Mouse (Mus musculus) limb, embryonic 13.5 days (tissue): ENCODE measurements at regions not wholly inside any gene's neighbourhood (a gene's known extent, or its start where the extent isn't known, plus 50 kb on each side); places are given as distances from the start of the nearest gene placed in this dataset.
"Not testable (repeated sequence)": the region's sequence is repeated elsewhere in the genome, so short reads cannot be mapped to it uniquely, and the experiment has no call there.

Experiments
- ATAC-seq: fragments of 200-750 bp; cut with Nextera tagmentation; 2 replicates; pipeline ENCODE4 v1.8.0; 2017; ENCODE audit warnings: low read depth, moderate number of reproducible peaks, moderate TSS enrichment; ENCODE audit not compliant: low FRiP score
- H3K27ac ChIP-seq: fragments of 300-500 bp; sonication (generic); 2 replicates; pipeline ENCODE4 v1.5.1; 2015; ENCODE audit warnings: inconsistent platforms, mild to moderate bottlenecking, moderate library complexity
- H3K27me3 ChIP-seq: fragments of 300-500 bp; sonication (generic); 2 replicates; pipeline ENCODE4 v1.6.1; 2015; ENCODE audit warnings: mild to moderate bottlenecking, inconsistent platforms
- H3K36me3 ChIP-seq: fragments of 300-500 bp; sonication (generic); 2 replicates; pipeline ENCODE4 v1.6.1; 2015; ENCODE audit warnings: inconsistent platforms, mild to moderate bottlenecking, moderate library complexity
- H3K4me1 ChIP-seq: fragments of 300-500 bp; sonication (generic); 2 replicates; pipeline ENCODE4 v1.6.1; 2015; ENCODE audit warnings: inconsistent platforms
- H3K4me2 ChIP-seq: fragments of 300-500 bp; sonication (generic); replicated peaks from 2 replicates; pipeline ENCODE4 v1.6.1; 2015; ENCODE audit warnings: inconsistent platforms, mild to moderate bottlenecking, moderate library complexity
- H3K4me3 ChIP-seq: fragments of 300-500 bp; sonication (generic); 2 replicates; pipeline ENCODE4 v1.5.1; 2015; ENCODE audit warnings: moderate library complexity, mild to moderate bottlenecking, inconsistent platforms
- H3K9ac ChIP-seq: fragments of 300-500 bp; sonication (generic); 2 replicates; pipeline ENCODE4 v1.6.1; 2015; ENCODE audit warnings: mild to moderate bottlenecking, inconsistent platforms
- H3K9me3 ChIP-seq: fragments of 300-500 bp; sonication (generic); 2 replicates; pipeline ENCODE4 v1.6.1; 2016; ENCODE audit warnings: inconsistent platforms
- WGBS: fragments of 180-500 bp; shearing (Covaris S2); methylation state at CpG from one replicate; pipeline ENCODE4 v1.1.7; 2015; 5-methylcytosine and 5-hydroxymethylcytosine counted together

DNA sequence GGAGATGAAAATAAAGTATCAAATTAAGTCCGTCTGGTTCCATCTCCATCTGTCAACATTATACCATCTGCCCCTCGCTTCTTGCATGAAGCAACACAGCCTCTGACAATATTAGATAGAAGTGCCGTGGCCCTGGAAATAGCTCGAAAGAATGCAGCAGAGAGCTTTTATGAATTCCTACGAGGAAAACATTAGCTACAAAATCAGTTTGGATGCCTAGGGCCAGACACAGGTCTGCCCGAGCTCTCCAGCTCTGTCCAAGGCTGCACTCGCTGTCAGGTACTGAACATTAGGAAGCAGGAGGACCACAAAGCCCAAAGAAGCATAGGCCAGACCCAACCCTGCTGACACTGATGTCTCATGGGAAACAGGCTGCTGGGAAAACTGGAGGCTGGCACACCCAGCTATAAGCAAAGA is 192.3 kb downstream of the Tcp10c start:
- no peaks in the 10 kb centered on the region for H3K36me3 ChIP-seq
- no peak overlapping the region for H3K4me2 ChIP-seq
- no peak for ATAC-seq
- H3K27ac ChIP-seq = no peak overlapping the region
- WGBS = 78% methylated on average over 7 of the region's 7 CpGs
- H3K9me3 ChIP-seq = peaks cover 76% of the 10 kb centered on the region
- no peak overlapping the region for H3K4me3 ChIP-seq
- no peaks in the 10 kb centered on the region; the same call in 1 of the 2 replicates for H3K4me1 ChIP-seq
- H3K9ac ChIP-seq = no peak overlapping the region
- no peaks in the 10 kb centered on the region for H3K27me3 ChIP-seq

DNA sequence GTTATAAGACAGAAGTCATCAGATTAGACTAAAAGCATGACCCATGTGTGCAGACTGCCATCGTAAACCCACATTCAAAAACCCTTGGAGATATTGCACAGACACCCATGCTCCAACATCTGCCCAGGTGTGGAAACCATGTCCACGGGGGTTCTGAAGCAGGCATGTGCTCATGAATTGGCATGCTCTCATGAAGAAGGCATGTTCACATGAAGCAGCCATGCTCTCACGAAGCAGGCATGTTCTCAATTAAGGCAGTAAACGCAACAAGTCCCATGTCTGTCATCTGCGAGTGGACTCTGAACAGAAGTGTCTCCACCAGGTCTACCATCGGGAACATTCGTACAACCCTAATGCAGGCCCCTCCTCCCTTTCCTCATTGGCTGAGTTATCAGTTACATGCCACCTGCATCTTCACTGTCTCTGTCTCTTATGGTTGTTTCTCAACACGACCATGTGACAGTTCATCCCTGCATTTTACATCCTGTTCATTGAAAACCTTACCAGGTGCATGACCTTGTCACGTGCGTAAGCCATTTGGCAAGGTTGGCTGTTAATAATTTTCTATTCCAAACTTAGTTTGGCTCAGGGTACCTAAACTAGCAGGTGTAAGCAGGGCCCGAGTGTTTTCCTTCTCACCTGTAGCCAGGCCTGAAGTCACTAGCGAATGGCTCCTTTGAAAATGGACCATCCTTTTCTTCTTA is 193.4 kb downstream of the Tcp10c start:
- peaks cover 83% of the 10 kb centered on the region for H3K9me3 ChIP-seq
- no peak for ATAC-seq
- H3K4me3 ChIP-seq = no peak overlapping the region
- H3K4me2 ChIP-seq = no peak overlapping the region
- no peak overlapping the region for H3K27ac ChIP-seq
- H3K9ac ChIP-seq = no peak overlapping the region
- WGBS = 63% methylated on average over 12 of the region's 12 CpGs
- no peaks in the 10 kb centered on the region for H3K27me3 ChIP-seq
- no peaks in the 10 kb centered on the region for H3K4me1 ChIP-seq
- H3K36me3 ChIP-seq = no peaks in the 10 kb centered on the region

DNA sequence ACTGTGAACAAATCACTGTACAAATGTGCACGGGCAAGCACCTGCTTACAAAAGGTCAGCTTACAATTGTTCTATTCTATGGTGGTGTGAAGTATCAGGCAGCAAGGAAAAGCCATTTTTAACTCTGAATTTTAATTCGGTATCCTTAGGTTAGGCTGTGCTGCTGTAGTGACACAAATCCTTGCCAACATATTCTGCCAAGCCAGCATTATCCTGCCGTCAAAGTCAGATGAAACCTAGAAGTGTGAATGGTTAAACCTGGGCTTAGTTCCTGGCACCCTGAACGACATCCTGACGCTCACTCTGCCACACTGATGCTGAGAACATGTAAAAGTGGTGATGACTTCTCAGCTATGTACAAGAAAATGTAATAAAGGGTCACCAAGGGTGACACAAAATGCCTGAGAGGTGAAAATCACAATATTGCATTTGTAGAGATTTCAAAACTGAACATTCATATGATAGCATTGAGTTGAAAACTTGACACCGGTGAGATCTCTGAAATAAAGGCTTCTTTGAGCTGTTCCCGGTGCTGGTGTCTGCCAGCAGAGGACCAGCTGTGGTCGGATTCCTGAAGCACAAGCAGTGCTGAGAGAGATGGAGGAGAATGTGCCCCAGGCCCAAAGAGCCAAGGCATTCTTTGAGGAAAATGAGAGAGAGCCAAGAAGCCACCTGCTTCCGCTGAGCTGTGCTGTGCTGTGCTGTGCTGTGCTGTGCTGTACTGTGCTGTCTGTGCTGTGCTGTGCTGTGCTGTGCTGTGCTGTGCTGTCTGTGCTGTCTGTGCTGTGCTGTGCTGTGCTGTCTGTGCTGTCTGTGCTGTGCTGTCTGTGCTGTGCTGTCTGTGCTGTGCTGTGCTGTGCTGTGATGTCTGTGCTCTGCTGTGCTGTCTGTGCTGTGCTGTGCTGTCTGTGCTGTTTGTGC is 195.9 kb downstream of the Tcp10c start:
- Histone ChIP-seq H3K4me3 (no peak overlapping the region), H3K4me2 (no peak overlapping the region)

DNA sequence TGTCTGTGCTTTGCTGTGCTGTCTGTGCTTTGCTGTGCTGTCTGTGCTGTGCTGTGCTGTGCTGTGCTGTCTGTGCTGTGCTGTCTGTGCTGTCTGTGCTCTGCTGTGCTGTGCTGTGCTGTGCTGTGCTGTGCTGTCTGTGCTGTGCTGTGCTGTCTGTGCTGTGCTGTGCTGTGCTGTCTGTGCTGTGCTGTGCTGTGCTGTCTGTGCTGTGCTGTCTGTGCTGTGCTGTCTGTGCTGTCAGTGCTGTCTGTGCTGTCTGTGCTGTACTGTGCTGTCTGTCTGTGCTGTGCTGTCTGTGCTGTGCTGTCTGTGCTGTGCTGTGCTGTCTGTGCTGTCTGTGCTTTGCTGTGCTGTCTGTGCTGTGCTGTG is 196.5 kb downstream of the Tcp10c start:
- H3K9me3 ChIP-seq = peaks cover 60% of the 10 kb centered on the region
- H3K27ac ChIP-seq, H3K9ac ChIP-seq, H3K4me3 ChIP-seq, H3K4me1 ChIP-seq, H3K27me3 ChIP-seq, H3K4me2 ChIP-seq, H3K36me3 ChIP-seq: not testable (repeated sequence)
- peak; percentile 46 for ATAC-seq

More for the DNA sequence above, 195.9 kb downstream of the Tcp10c start:
- WGBS = 66% methylated on average over 9 of the region's 9 CpGs
- Histone ChIP-seq H3K4me1 (0 out of 2 replicates have a peak, but pooled peaks cover under 1% of the 10 kb centered on the region), H3K27ac (no peak overlapping the region), H3K9me3 (peaks cover 63% of the 10 kb centered on the region), H3K9ac (no peak overlapping the region), H3K27me3 (no peaks in the 10 kb centered on the region), H3K36me3 (no peaks in the 10 kb centered on the region)
- peak; percentile 73 for ATAC-seq

DNA sequence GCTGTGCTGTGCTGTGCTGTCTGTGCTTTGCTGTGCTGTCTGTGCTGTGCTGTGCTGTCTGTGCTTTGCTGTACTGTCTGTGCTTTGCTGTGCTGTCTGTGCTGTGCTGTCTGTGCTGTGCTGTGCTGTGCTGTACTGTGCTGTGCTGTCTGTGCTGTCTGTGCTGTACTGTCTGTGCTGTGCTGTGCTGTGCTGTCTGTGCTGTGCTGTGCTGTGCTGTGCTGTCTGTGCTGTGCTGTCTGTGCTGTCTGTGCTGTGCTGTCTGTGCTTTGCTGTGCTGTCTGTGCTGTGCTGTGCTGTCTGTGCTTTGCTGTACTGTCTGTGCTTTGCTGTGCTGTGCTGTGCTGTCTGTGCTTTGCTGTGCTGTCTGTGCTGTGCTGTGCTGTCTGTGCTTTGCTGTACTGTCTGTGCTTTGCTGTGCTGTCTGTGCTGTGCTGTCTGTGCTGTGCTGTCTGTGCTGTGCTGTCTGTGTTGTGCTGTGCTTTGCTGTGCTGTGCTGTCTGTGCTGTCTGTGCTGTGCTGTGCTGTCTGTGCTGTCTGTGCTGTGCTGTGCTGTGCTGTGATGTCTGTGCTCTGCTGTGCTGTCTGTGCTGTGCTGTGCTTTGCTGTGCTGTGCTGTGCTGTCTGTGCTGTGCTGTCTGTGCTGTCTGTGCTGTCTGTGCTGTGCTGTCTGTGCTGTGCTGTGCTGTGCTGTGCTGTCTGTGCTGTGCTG is 197.5 kb downstream of the Tcp10c start:
- H3K4me3 ChIP-seq, H3K4me1 ChIP-seq, H3K4me2 ChIP-seq, H3K27ac ChIP-seq, H3K9ac ChIP-seq, H3K36me3 ChIP-seq, H3K27me3 ChIP-seq: not testable (repeated sequence)
- ATAC-seq = peak; percentile 62
- peaks cover 52% of the 10 kb centered on the region for H3K9me3 ChIP-seq

DNA sequence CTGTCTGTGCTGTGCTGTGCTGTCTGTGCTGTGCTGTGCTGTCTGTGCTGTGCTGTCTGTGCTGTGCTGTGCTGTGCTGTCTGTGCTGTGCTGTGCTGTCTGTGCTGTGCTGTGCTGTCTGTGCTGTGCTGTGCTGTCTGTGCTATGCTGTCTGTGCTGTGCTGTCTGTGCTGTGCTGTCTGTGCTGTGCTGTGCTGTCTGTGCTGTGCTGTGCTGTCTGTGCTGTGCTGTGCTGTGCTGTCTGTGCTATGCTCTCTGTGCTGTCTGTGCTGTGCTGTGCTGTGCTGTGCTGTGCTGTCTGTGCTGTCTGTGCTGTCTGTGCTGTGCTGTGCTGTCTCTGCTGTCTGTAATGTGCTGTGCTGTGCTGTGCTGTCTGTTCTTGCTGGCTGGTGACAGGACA is 198.5 kb downstream of the Tcp10c start:
- H3K4me2 ChIP-seq, H3K36me3 ChIP-seq, H3K4me1 ChIP-seq, H3K9ac ChIP-seq, H3K27ac ChIP-seq, H3K4me3 ChIP-seq, H3K27me3 ChIP-seq: not testable (repeated sequence)
- peaks cover 44% of the 10 kb centered on the region for H3K9me3 ChIP-seq
- peak; percentile 55 for ATAC-seq

DNA sequence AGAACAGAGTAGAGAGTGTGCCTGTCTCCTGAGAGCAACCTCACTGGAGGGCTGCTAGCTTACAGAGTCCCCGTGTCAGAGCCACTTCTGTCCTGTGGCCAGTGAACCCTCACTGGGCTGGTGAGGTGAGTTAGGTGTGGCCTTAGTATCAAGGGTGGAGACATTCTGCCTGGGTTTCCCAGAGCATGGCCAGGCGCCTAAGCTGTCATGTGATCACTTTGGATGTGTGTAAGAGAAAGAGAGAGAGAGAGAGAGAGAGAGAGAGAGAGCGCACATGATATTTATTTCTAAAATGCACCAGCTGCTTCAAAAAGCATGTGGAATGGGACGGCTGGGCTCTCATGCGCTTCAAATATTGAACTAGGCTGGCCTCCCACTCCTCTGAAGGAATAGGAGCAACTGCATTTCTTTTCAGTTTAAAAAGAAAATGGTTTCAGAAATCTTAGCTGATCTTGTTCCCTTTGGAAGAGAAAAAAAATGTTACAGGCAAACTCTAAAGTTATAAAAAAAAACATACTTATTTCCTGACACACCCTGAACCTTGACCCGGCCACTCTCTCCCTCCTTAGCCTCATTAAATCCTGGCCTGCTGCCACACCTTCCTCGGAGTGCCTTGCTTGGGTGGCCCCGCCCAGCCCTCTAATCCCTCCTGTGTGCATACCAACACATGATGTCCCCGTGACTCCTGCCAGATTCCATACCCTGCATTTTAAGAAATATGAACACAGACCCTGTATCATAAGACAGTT is 201.1 kb downstream of the Tcp10c start:
- H3K36me3 ChIP-seq, H3K4me1 ChIP-seq, H3K27me3 ChIP-seq, ATAC-seq, H3K4me3 ChIP-seq, H3K27ac ChIP-seq, H3K4me2 ChIP-seq, H3K9ac ChIP-seq: not testable (repeated sequence)
- H3K9me3 ChIP-seq = peaks cover 19% of the 10 kb centered on the region
- 27% methylated on average over 9 of the region's 9 CpGs for WGBS

DNA sequence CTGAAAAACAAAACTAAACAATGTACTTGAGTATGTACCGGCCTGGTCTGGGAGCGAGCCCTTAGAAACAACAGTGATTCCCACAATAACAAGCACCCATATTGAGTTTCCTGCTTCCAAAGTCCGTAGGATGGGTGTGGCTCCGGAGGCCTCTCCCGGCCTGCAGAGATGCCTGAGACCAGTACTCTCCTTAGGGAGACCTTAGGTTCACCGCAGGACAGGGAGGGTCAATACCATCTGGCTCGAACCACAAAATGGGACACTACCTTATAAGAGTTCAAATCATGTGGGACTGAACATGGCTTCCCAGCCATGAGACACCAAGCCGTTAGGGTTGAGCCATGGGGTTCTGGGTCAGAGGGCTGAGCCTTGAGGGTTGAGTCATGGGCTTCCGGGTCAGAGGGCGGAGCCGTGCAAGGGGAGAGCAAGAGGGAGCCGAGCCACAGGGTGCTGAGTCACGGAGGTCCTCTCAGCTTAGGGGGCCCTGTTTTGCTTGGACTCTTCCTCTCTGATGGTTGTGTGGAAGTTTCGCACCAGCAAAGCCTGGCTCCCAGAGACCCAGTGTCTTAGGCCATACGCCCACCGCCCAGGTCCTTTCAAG is 201.8 kb downstream of the Tcp10c start:
- 81% methylated on average over 16 of the region's 16 CpGs for WGBS
- not testable (repeated sequence) for H3K9ac ChIP-seq

DNA sequence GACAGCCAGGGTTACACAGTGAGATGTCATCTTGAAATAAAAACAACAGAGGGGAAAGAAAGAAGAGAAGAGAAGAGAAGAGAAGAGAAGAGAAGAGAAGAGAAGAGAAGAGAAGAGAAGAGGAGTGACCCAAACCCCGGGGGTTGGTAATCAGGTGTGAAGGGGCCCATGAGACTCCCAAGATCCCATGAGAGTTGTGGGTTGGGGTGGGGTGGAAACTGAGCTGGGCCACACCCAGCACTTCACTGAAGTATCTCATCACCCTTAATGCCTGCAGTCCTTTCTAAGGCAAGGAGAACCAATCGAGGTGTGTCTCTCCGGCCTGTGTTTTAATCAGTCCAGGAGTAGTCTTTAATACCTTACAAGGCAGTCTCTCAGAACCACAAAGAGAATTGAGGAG is 201.5 kb upstream of the Afdn start:
- no peak for ATAC-seq
- 62% methylated on average over 3 of the region's 3 CpGs for WGBS
- H3K4me3 ChIP-seq = no peak overlapping the region

More for the DNA sequence above, 201.8 kb downstream of the Tcp10c start:
- H3K9me3 ChIP-seq = peaks cover 15% of the 10 kb centered on the region
- not testable (repeated sequence) for H3K4me2 ChIP-seq, H3K4me3 ChIP-seq, H3K4me1 ChIP-seq, H3K27me3 ChIP-seq, ATAC-seq, H3K27ac ChIP-seq, H3K36me3 ChIP-seq

DNA sequence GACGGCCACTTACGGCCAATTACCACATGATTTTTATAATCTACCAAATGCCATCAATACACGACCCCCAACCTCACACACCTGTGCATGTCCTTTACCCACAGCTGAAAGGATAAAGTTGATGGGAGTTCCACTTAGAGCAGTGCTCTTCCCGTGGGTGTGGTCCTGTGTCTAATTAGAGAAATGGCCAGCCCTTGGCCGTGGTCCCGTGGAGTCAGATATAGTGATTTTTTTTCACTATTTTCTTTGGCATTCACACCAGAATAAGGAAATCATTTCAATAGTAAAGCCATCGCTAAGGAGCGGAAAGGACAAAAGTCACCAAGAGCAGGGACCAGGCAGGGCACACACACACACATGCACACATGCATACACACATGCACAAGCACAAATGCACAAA is 199.0 kb upstream of the Afdn start:
- Histone ChIP-seq H3K4me3 (no peak overlapping the region), H3K27ac (no peak overlapping the region), H3K9me3 (no peaks in the 10 kb centered on the region), H3K4me1 (no peaks in the 10 kb centered on the region), H3K4me2 (no peak overlapping the region), H3K27me3 (no peaks in the 10 kb centered on the region), H3K36me3 (no peaks in the 10 kb centered on the region), H3K9ac (no peak overlapping the region)
- no peak for ATAC-seq
- 68% methylated on average over 8 of the region's 8 CpGs for WGBS

More for the DNA sequence above, 201.5 kb upstream of the Afdn start:
- Histone ChIP-seq H3K27ac (no peak overlapping the region), H3K4me2 (no peak overlapping the region), H3K9ac (no peak overlapping the region), H3K4me1 (0 out of 2 replicates have a peak, but pooled peaks cover 3% of the 10 kb centered on the region), H3K36me3 (no peaks in the 10 kb centered on the region), H3K9me3 (no peaks in the 10 kb centered on the region), H3K27me3 (no peaks in the 10 kb centered on the region)

DNA sequence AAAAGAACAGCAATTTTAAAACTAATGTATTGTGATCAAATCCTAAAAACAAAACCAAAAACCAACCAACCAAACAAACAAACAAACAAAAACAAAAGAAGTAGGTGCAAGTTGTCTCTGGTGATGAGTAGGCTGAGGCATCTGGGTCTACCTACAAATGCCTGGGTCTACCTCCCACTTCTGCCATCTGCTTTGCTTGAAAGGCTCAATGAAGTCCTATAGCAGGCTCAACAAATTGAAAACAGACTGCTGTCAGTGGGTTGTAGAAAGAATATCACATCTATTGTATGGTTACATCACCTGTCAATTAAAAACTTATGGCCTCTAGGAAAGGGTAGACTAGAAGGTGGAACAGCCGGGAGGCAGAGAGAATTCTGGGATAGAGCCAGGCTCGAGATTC is 197.4 kb upstream of the Afdn start:
- ATAC-seq = no peak
- no peaks in the 10 kb centered on the region for H3K4me1 ChIP-seq
- no peak overlapping the region for H3K9ac ChIP-seq
- WGBS = 75% methylated on average over 2 of the region's 2 CpGs
- no peaks in the 10 kb centered on the region for H3K36me3 ChIP-seq
- no peaks in the 10 kb centered on the region for H3K9me3 ChIP-seq
- no peak overlapping the region for H3K4me2 ChIP-seq
- H3K27ac ChIP-seq = no peak overlapping the region
- H3K4me3 ChIP-seq = no peak overlapping the region
- no peaks in the 10 kb centered on the region for H3K27me3 ChIP-seq
